Mouse (Mus musculus) heart, adult 2 months (tissue): ENCODE data around the gene Ralb.
A peak's percentile ranks its signal among the peaks of the same experiment; 100 is the strongest.

ENCODE experiments used
- CTCF ChIP-seq: fragments of 200-600 bp; IDR thresholded peaks from 2 replicates; pipeline ENCODE4 v1.8.1; 2022; ENCODE audit warnings: antibody characterized with exemption, mild to moderate bottlenecking, moderate library complexity
- EP300 ChIP-seq: fragments of 200-500 bp; IDR thresholded peaks from 2 replicates; pipeline ENCODE4 v1.6.1; 2011; ENCODE audit warnings: low read depth, low read length, control low read depth; ENCODE audit not compliant: insufficient read depth

DNA sequence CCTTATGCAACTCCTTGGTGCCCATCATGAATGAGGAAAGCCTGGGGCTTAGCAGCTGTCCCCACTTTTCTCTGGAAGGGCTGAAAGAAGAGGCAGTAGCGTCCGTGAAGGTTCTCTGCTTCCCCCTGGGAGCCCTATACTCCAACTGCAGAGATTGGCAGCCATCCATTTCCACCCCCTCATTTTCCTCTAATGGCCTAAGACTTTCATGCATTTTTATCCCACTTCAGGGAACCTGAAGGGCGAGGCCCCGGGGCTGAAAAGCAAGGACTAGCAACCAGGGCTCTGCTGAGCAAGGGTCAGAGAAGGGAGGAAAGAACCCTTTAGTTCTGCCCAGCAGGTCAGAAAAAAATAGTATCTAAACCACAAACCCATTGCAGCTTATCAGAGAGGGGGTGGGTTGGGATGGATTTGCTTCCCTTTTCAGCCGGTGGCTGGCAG, 20.4 kb upstream of the Ralb start:
- TF ChIP-seq CTCF (peak; percentile 42), EP300 (no peak)
